Mouse (Mus musculus) brain, embryonic 14.5 days (tissue): ENCODE measurements around the gene Ppid. TPM values are rescaled to one million over a fixed set of nuclear protein-coding genes. Genes with fewer than 3 reads are reported as not detected.

ENCODE experiments used
- DNase-seq: peaks from one replicate; pipeline ENCODE4 v3.0.0-alpha.2; 2011; ENCODE audit warnings: low read depth
- CTCF ChIP-seq: fragments of 200-500 bp; IDR thresholded peaks from 2 replicates; pipeline ENCODE4 v1.5.1; 2012; ENCODE audit warnings: inconsistent platforms, mild to moderate bottlenecking, moderate library complexity, borderline replicate concordance; ENCODE audit not compliant: insufficient read depth, insufficient read length; ENCODE audit errors: extremely low read depth
- POLR2A ChIP-seq: fragments of 200-500 bp; IDR thresholded peaks from 2 replicates; pipeline ENCODE4 v1.6.1; 2012; ENCODE audit warnings: mild to moderate bottlenecking, inconsistent platforms, borderline replicate concordance; ENCODE audit not compliant: poor library complexity, insufficient read depth, insufficient read length, severe bottlenecking; ENCODE audit errors: extremely low read depth
- polyA plus RNA-seq: library from polyadenylated mRNA; depleted of rRNA; stranded (reverse); fragments of >200 nt; gene quantifications from 2 replicates; pipeline ENCODE4 v1.2.3, GENCODE M21; 2012; rRNA removed

The Ppid gene
- polyA plus RNA-seq, 1 experiment: 77.5 TPM

DNA sequence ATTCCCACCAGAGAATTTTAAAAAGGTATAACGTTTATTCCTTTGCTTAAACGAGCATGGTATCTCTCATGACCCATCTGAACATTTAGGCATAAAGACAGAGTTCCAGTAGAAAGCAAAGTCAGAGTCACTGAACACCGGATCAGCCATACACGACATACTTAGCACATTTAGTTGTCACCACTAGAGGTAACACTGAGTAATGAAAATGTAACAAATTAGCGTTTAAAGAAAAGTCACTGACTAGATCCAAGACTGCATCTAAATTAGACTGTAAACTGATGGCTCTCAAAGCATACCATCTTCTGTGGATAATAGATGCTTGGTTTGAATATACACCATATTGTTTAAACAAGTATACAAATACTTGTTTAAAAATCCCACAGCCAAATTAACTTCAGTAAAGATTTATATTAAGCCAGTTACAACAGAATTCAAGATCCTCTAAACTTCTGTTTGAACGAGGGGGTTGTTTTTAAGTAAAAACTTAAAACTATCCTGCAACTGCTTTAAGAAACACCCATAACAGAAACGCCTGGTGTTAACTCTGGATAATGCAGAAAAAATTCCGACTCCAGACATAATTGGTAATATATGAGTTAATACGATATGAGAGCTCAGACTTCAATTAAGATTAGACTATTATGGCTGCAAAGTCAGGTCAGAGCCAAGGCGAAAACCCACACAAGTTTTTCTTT is 36.5 kb downstream of the Ppid start:
- TF ChIP-seq CTCF (no peak), POLR2A (no peak)
- DNase-seq: peak; percentile 29

DNA sequence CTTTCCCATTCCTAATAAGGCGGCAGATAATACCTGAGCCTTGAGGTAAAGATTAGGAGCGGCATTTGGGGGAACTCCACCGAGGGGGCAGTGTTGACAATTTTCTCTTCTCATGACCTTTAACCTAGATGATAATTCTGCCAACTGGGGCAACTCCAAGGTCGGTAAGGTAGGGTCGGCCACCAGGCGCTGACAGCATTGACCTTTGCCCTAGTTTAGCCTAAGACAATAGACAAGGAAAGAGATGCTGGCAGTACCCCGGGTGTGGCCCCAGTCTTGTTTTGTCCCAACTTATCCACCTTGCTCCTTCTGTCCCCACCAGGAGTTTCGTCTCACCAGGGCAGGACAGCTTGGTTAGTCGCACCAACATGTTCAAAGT is 37.0 kb downstream of the Ppid start:
- no peak for DNase-seq
- no peak for TF ChIP-seq POLR2A
- TF ChIP-seq CTCF: no peak

DNA sequence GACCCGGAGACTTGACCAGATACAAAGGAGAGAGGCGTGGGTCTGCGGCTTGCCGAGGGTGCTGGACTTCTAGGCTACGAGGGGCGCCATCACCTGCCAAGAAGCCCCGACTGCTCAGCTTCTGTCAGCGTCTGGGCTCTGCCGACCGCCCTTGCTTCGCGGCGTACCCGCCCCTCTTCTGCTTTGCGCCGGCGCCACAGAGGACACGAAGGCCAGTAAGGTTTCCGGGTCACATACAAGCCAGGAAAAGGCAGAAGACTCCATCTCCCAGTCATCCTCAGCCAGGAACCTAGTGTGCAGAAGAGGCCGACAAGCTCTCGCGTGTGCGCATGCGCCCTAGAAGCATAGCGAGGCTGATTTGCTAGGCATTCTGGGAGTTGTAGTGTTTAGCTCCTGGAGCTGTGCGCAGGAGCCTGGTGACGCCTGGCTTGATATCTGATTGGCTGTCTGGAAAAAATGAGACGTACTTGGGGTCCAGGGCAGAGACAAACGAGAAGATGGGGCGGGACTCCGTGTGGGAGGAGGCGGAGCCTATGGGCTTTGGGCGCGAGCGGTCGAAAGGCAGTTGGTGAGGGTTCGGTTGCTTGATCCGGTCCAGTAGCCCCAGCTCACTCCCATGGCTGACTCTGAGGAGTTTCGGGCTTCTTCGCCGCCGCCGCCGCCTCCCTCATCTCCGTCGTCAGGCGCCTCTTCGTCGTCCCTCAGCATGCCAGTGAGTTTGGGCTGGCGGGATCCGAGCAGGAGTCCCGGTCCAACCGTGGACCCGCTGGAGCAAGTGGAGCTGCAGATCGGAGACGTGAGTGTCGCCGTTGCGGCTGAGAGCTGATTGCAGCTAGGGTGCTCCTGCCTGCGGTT is 37.6 kb downstream of the Ppid start, which contains the start of gene 4930579G24Rik:
TSS of gene 4930579G24Rik (plus strand) at position 519 of the 855 bp plus-strand sequence.
- TF ChIP-seq POLR2A (peak; percentile 61; the same call in 1 of the 2 replicates), CTCF (no peak)
- DNase-seq: peak; percentile 100

DNA sequence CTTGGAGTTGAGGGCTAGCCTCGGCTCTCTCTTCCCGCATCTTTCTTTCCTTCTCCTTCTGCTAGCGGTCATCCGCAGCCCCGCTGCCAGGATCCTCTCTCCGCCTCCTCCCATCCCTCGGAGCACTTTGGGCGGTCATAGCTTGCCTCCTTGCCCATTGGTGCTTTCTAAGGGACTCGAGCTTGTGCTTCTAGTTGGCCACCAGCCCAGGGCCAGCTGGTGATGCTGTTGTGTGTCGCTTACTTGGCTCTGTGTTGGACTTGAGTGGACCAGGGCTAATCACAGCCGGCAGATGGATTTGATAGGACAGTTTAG is 38.2 kb downstream of the Ppid start, which contains the start of gene Etfdh:
TSS of gene Etfdh (minus strand) at position 85 of the 315 bp plus-strand sequence.
- DNase-seq: peak; percentile 92
- TF ChIP-seq CTCF (no peak), POLR2A (no peak)

DNA sequence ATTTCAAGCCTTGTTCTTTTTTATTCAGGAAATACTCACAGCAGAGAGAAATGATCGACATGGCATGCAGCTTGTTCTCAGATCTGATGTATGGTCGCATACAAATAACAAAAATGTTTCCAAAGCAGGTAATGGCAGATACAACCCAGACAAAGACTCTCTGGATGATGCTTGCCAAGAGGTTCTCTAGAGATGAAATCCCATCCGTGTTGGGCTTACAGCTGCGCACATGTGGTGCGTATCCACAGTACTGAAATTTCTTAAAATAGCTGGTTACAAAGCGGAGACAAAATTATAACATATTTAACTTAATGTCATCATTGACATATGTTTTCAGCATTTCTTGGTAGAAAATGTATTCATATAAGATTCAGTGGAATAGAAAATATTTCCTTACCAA is 61.0 kb downstream of the Ppid start:
- no peak for TF ChIP-seq CTCF
- TF ChIP-seq POLR2A: no peak
- no peak for DNase-seq

Other genes starting within 250 kb of the Ppid start
- gene Fnip2, start 23.5 kb upstream of the Ppid start, polyA plus RNA-seq: 14.2 and 21.3 TPM in 2 replicates
- gene 4930579G24Rik, start 37.7 kb downstream of the Ppid start, polyA plus RNA-seq: 5.1 and 6.3 TPM in 2 replicates
- gene Etfdh, start 38.2 kb downstream of the Ppid start, polyA plus RNA-seq: 28.7 and 28.8 TPM in 2 replicates
- 0.19 and 0.29 TPM in 2 replicates for gene Rxfp1, start 146.5 kb downstream of the Ppid start, polyA plus RNA-seq